Mouse (Mus musculus) bone marrow, adult 2 months (tissue): ENCODE measurements around the gene Dguok. TPM values are rescaled to one million over a fixed set of nuclear protein-coding genes. Genes with fewer than 3 reads are reported as not detected.

Experiments used
- H3K27ac ChIP-seq: fragments of 200-500 bp; 2 replicates; pipeline ENCODE4 v1.5.1; 2012; ENCODE audit warnings: low read depth, mild to moderate bottlenecking, control low read depth, inconsistent platforms, low read length; ENCODE audit not compliant: control insufficient read depth, poor library complexity, insufficient read depth
- H3K4me1 ChIP-seq: fragments of 200-500 bp; 2 replicates; pipeline ENCODE4 v1.6.1; 2011; ENCODE audit warnings: low read length; ENCODE audit not compliant: control insufficient read depth, insufficient read depth
- H3K4me3 ChIP-seq: fragments of 200-500 bp; replicated peaks from 2 replicates; pipeline ENCODE3; 2011; ENCODE audit warnings: mild to moderate bottlenecking, low read depth, low read length, control low read depth; ENCODE audit not compliant: control insufficient read depth
- CTCF ChIP-seq: fragments of 200-500 bp; IDR thresholded peaks from 2 replicates; pipeline ENCODE4 v1.5.1; 2011; ENCODE audit warnings: low read length, control low read depth; ENCODE audit not compliant: control insufficient read depth, insufficient read depth
- POLR2A ChIP-seq: fragments of 200-500 bp; IDR thresholded peaks from 2 replicates; pipeline ENCODE4 v1.6.1; 2011; ENCODE audit warnings: low read depth, mild to moderate bottlenecking, control low read depth, low read length, borderline replicate concordance; ENCODE audit not compliant: control insufficient read depth
- WGBS: fragments of 180-500 bp; shearing (Covaris S2); methylation state at CpG from one replicate; pipeline ENCODE4 v1.1.7; 2018; 5-methylcytosine and 5-hydroxymethylcytosine counted together
- polyA plus RNA-seq: library from polyadenylated mRNA; stranded (reverse); fragments of >200 nt; gene quantifications from 2 replicates; pipeline ENCODE4 v1.2.4, GENCODE M21; 2011; ENCODE audit warnings: low replicate concordance; ENCODE audit not compliant: missing spikeins, insufficient read depth, insufficient read length

Gene Dguok
- polyA plus RNA-seq = 24.0 and 38.4 TPM in 2 replicates

DNA sequence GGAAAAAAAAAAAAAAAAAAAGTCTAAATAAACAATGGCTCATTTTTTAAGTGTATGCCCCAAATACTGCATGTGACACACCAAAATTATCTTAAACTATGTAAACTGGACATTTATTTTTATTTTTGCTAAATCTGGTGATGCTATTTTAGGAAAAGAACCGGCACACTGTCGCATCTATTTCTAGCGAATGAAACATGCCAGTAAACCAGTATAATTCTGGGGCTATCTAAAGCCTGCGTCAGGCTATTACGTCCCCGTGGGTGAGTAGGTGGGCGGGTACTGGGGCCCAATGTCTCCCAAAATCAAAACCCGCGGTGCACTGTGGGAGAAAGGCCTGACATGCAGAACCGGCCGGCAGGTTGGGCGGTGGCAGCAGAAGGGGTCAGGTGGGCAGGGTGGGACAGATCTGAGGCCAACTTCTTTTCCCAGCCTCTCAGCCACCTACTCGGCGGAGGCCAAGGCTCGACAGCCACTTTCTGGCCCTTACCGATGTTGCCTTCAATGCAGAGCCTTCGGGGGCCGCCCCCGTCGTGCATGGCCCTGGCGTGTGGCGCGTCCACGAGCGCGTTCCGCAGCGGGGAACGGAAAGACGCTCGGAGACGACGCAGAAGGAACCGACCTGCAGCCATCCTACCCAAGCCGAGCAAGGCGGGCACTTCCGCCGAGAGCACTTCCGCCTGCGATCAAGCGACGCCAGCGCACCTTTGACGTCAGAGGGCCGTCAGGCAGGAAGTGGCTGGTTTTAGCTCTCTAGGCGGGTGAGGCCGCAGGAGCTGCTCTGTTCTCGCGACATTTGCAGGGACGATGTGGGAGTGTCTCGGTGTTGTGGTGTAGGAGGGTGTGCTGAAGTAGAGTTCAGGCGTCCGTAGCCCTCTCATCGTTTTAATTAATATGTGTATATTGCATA lies at the start of gene Dguok:
Dguok (minus strand) TSS at position 712 of the 910 bp plus-strand sequence.
- Histone ChIP-seq H3K27ac (peak within 1 kb of the TSS; percentile 95), H3K4me1 (peaks cover 6% of the 10 kb centered on the region), H3K4me3 (peak within 1 kb of the TSS; percentile 84)
- TF ChIP-seq POLR2A (peak; percentile 92), CTCF (peak; percentile 18; the same call in 1 of the 2 replicates)
- under 1% methylated on average over 54 of the region's 54 CpGs for WGBS

DNA sequence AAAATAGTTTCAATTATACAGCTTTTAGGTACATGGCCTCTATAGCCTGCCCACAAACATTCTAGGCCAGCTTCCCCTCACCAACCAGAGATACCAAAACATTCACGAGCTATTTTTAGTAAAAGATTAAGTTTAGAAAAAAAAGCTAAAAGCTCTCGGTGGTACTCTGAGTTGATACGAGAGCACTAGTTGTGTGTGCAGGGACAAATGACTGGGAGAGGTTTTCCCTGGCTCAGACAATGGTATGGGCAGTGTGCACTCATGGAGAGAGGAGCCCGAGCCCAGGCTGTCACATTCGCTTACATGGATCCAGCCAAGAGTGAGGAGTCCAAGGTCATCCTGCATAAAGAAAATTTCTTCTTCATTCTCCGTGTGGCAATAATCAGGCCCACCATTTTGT lies 49.2 kb upstream of the Dguok start:
- TF ChIP-seq POLR2A = no peak
- TF ChIP-seq CTCF = no peak
- H3K4me1 ChIP-seq = no peaks in the 10 kb centered on the region
- H3K4me3 ChIP-seq = no peak overlapping the region
- 69% methylated on average over 6 of the region's 6 CpGs for WGBS
- no peak overlapping the region for H3K27ac ChIP-seq

- Histone ChIP-seq H3K4me1 (no peaks in the 10 kb centered on the region), H3K27ac (no peak overlapping the region), H3K4me3 (no peak overlapping the region)
- WGBS = 86% methylated on average over 5 of the region's 5 CpGs
- TF ChIP-seq POLR2A = no peak
- no peak for TF ChIP-seq CTCF
Observed at GRCm38 (mm10) chr6:83548346-83548745, 41.6 kb upstream of the Dguok start.

DNA sequence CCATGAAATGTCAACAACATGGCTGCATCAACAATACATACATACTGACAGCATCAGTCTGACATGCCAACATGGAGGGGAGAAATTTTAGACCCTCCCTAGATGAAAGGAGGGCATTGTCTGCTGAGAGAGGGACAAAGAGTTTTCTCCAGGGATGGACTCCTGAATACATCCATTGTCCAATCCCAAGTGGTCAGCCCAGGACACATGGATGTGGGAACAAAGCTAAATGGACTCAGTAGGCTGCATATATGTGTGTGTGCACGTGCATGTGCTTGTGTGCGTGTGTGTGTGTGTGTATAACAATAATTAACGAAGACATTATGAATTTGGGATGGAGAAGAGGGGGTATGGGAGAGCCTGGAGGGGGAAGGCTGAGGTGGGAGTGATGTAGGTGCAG lies 39.0 kb upstream of the Dguok start:
- H3K27ac ChIP-seq = no peak overlapping the region
- no peak overlapping the region for H3K4me3 ChIP-seq
- 86% methylated on average over 3 of the region's 3 CpGs for WGBS
- TF ChIP-seq POLR2A = no peak
- TF ChIP-seq CTCF = no peak
- no peaks in the 10 kb centered on the region for H3K4me1 ChIP-seq

GRCm38 (mm10) chr6:83541756-83542456 lies 35.1 kb upstream of the Dguok start:
- 79% methylated on average over 11 of the region's 11 CpGs for WGBS
- TF ChIP-seq CTCF = no peak
- TF ChIP-seq POLR2A = no peak
- Histone ChIP-seq H3K4me3 (no peak overlapping the region), H3K27ac (no peak overlapping the region), H3K4me1 (no peaks in the 10 kb centered on the region)

DNA sequence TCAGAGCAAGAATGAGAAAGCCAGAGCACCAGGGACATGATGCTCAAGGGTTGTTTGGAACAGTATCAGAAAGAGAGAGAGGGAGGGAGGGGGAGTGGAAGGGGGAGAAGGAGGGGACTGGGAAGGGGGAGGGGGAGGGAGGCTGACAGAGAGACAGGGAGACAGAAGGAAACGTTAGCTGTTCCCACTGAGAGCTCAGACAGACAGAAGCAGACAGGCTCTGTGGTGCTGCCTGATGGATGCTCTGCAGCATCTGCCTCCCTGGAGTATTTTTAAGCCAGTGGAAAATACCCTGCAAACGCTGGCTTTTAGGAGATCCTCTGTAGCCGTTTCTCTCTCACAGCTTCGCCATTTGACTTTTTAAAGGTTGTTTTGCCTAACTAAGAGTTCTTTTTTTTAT lies 33.2 kb upstream of the Dguok start:
- TF ChIP-seq CTCF (no peak), POLR2A (no peak)
- WGBS = 57% methylated on average over 4 of the region's 4 CpGs
- no peaks in the 10 kb centered on the region for H3K4me1 ChIP-seq
- no peak overlapping the region for H3K27ac ChIP-seq
- no peak overlapping the region for H3K4me3 ChIP-seq

- TF ChIP-seq CTCF (no peak), POLR2A (no peak)
- 19% methylated on average over 6 of the region's 6 CpGs for WGBS
Observed at GRCm38 (mm10) chr6:83536795-83537059, 30.0 kb upstream of the Dguok start.

GRCm38 (mm10) chr6:83536028-83536794 lies 29.4 kb upstream of the Dguok start, which contains the start of gene Actg2:
Gene Actg2 (minus strand): TSS chr6:83536265.
- H3K4me1 ChIP-seq = no peaks in the 10 kb centered on the region
- no peak for TF ChIP-seq POLR2A
- TF ChIP-seq CTCF = no peak
- no peak within 1 kb of the TSS for H3K27ac ChIP-seq
- 56% methylated on average over 12 of the region's 12 CpGs for WGBS
- no peak within 1 kb of the TSS for H3K4me3 ChIP-seq

More at GRCm38 (mm10) chr6:83536795-83537059, 30.0 kb upstream of the Dguok start:
- Histone ChIP-seq H3K27ac (no peak overlapping the region), H3K4me3 (no peak overlapping the region), H3K4me1 (no peaks in the 10 kb centered on the region)
